Mouse (Mus musculus) erythroid progenitor cell, adult 5-6 weeks (primary cell): ENCODE results near the gene Exoc6. TPM values are rescaled to one million over a fixed set of nuclear protein-coding genes. Genes with fewer than 3 reads are reported as not detected.

ENCODE experiments used
- ATAC-seq: replicated peaks from 2 replicates; pipeline ENCODE4 v1.8.0; 2016; ENCODE audit warnings: moderate number of reproducible peaks, mild to moderate bottlenecking, moderate TSS enrichment, inconsistent platforms; ENCODE audit not compliant: poor library complexity, low FRiP score, severe bottlenecking
- total RNA-seq, 2 experiments: library from RNA; stranded (forward) in 1 of 2; stranded (reverse) in 1 of 2; fragments of 150-400 nt in 1 of 2; fragments of 186-747, 209-891 nt in 1 of 2; gene quantifications; 2 replicates each; pipeline versions ENCODE4 v1.2.3 to v1.2.4; 2015 to 2017; ENCODE audit warnings: low replicate concordance in 2 of 2

Exoc6 gene
- total RNA-seq, 2 experiments from 2014 or later = 32.7 to 39.6 TPM

DNA sequence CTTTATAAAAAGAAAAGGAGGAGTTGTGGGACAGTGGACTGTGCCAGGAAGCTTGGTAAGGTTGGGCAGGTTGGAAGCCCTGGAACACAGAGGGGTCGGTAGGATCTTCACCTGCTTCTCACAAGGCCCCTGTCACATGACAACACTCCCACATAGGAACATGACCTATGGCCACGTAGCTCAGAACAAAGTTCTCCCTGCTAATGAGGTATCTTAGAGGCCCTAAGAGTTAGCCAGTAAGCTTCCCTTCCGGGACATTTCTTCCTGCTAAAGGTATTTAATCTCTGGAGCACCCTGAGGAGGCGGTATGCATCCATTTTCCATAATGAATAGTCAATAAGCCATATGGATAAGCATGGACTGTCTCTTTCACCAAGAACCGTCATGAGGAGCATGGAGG lies 119.3 kb downstream of the Exoc6 start:
- ATAC-seq = no peak

DNA sequence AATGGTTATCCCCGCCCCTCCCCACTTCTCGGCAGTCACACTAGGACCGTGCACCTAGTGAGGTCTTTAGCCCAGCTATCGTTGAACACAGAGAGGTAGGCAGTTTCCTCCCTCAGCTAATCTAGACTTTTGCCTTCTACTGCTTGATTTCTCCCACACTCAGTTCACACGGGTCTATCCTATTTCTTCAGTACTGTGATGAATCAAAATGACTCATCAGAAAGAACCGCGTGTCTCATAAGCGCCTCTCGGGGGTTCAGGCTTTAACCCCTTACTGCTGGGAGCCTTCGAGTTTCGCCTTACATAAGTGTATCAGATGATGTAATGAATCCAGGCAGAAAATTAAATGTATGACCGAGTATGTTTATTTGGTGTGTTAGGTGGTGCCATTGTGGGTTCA lies 123.2 kb downstream of the Exoc6 start:
- ATAC-seq = no peak

DNA sequence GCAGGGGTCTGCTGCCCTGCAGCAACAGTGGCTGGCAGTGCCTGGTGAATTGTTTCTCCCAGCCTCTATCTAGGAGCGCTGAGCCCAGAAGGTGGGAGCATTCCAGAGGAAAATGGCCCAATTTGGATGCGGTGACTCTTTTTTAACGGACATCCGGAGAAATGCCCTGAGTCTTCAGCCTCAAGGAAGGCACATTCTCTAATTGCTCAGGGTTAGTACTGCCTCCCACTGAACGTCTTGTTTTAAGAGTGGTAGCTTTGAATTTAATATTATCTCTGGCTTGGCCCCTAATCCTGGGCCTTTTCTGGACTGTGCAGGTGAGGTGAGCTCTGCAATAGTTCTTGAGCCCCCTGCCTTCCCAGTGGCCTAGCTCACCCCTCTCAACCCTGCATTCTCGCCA lies 135.1 kb downstream of the Exoc6 start, which contains the start of gene Cyp26c1:
Cyp26c1 (plus strand) TSS at position 301 of the 400 bp plus-strand sequence.
- no peak for ATAC-seq

DNA sequence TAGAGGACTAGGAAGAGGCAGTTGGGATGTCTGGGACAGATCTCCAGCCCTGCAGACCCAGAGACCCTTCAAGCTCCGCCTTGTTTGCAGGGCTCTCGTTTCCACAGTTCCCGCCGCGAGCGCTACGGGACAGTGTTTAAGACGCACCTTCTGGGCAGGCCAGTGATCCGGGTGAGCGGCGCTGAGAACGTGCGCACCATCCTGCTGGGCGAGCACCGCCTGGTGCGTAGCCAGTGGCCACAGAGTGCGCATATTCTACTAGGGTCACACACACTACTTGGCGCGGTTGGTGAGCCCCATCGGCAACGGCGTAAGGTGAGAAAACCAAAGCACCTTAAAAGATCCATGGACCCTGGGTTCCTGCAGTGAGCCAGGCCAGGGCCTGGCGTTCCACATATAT lies 136.1 kb downstream of the Exoc6 start:
- no peak for ATAC-seq

DNA sequence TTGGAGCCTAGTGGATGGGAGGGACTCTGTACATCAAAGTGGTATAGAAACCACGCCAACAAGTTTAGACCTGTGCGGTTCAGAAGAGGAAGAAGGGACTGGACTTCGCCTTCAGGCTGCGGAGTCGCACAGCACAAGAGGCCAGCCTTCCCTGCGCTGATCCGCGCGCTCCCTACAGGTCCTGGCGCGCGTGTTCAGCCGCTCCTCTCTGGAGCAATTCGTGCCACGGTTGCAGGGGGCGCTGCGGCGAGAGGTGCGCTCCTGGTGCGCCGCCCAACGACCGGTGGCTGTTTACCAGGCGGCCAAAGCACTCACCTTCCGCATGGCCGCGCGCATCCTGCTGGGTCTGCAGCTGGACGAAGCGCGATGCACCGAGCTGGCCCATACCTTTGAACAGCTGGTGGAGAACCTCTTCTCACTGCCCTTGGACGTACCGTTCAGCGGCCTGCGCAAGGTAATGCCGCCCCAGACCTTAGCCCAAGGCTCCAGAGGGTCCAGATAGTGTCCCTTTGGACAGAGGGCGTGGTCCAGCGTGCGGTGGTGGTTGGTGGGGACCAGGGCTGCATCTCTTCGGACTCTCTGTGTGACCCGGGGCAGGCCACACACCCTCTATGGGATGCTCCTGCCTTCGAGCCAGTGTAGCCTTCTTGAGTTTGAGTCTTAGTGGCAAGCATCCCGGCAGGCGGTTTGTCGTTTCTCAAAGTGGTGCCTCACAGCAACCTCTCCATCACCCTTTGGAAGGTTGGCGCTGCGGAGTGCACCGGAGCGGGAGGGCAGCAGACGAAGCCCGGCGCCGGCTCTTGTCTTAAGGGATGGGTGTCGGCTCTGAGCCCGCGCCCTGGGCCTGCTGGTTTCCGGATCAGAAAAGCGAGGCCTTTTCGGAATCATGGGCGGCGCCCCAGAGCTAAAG lies 137.0 kb downstream of the Exoc6 start:
- ATAC-seq = no peak

DNA sequence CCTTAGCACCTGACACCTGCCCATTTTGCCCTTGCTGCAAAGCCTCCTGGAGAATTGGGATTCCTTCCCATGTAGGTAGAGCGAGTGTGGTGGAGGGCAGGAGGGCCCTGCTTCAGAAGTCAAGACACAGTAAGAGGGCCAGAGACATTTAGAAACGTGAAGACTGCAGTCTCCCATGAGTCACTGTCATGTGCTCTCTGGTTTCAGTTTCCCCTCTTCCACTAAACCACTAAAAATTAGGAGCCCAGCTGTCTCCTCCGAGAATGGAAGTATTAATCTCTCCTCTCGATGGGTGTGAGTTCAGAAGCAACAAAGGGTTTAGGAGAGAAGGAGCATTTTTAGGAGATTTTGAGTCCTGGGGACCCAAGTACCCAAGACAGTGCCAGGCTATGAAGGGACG lies 139.3 kb downstream of the Exoc6 start:
- no peak for ATAC-seq

DNA sequence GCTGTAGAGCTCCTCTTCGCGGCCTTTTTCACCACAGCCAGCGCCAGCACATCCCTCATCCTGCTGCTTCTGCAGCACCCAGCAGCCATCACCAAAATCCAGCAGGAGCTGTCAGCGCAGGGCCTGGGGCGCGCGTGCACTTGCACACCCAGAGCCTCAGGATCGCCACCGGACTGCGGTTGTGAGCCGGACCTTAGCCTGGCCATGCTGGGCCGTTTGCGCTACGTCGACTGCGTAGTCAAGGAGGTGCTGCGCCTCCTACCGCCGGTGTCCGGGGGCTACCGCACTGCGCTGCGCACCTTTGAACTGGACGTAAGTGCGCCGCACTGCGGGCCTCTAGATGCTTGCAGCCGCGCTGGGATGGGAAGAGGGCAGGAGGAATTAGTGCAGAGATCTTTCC lies 140.5 kb downstream of the Exoc6 start:
- ATAC-seq = no peak

DNA sequence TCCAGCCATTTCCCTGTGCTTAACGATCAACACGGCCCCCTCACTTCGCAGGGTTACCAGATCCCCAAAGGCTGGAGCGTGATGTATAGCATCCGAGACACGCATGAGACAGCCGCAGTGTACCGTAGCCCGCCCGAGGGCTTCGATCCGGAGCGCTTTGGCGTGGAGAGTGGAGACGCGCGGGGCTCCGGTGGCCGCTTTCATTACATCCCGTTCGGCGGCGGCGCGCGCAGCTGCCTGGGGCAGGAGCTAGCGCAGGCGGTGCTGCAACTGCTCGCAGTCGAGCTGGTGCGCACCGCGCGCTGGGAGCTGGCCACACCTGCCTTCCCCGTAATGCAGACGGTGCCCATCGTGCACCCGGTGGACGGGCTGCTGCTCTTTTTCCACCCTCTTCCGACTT lies 142.7 kb downstream of the Exoc6 start:
- no peak for ATAC-seq

DNA sequence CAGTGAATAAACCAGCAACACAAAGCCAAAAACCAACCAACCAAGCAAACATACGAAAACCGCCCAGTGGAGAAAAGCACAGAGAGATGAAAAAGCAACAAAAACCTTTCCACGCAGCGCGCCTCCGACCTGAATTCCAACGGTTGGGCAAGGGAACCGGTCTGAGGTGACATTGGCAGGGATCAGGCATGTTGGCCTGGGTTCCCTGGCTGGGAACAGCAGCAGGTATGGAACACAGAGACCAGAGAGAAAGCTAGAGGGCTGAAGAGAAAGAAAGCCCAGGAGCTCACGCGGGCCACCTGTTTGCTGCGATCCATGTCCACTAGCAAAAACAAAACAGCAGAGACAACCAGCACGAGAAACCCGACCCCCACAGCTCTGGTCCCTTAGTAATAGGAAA lies 144.9 kb downstream of the Exoc6 start:
- no peak for ATAC-seq

DNA sequence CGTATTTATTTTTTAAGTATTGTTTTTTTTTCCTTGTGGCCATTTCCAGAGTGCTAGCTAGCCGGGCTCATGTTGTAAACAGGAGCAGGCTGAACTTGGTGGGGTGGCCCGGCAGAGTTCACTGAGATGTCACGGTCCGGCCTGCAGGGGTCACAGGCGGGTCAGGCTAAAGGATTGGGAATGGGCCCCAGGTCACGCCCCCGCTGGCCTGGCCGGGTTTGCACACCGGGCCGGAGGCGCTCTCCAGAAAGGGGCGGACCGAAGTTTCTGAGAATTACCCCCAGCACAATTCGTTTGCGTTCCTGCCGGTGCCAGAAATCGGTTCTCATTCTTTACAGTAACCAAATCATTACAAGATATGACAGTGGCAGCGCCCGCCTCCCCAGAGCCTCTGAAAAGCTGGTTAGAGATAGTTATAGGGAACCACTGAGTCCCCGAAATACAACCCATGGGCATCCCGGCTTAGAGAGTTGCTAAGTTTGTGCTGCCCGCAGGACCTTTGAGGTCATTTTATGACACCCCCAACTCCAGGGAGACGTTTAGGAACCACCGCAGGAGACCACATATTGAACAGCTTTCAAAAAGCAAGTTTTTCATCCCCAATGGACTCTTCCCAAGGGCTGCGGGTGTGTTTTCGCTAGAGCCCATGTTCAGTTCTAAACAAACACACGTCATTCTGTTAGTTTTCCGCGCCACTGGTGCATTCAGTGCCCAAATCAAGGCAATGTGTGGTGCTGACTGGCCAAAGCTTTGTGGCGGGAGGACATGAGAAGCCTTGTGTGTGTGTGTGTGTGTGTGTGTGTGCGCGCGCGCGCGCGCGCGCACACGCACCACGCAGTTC lies 145.8 kb downstream of the Exoc6 start:
- ATAC-seq = no peak

DNA sequence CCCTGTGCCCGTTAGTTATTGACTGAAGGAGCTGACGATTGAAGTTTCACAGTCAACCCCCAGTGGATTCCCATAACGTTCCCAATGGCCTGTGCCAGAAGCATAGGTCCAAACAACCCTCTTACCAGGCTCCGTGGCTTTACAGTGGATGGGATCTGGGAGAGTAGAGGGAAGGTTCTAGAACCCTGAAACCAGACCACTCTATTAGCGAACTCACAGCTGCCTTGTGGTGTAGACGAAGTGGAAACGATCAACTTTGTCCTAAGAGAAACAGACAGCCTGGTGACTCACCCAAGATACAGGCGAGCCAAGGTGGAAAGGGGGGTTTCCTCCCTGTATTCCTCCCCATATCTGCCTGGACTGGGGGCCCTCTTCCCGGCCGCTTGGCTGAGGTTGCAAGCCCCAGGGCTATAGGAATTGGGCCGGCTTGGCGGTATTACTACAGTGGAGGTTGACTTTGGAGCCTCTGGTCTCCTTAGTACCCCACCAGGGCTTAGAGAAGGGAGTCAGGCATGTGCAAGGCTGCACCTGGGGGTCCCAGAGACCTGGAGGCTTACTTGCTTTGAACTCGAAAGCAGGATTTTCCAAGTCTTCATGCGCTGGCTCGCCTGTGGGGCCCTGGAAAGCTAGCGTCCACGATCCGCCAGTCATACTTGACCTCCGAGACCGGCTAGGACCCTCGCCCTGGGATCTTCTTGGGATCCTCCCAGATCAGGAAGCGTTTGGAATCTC lies 146.6 kb downstream of the Exoc6 start:
- no peak for ATAC-seq

DNA sequence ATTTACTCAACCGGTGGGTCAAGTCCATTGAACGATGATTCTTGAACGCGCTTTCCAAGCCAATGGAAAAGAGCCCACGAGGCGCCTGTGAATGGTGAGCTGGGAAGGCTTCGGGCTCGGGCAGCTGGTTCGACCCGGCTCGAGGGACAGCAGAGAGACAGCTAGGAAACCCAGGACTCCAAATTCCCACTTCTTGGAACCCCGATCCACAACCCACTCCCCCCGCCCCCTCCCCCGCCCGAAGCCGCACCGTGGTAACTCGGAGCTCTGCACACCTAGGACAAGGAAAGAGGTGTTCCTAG lies 147.1 kb downstream of the Exoc6 start:
- 0 out of 2 replicates have a peak, but pooled peaks have one; percentile 25 for ATAC-seq

DNA sequence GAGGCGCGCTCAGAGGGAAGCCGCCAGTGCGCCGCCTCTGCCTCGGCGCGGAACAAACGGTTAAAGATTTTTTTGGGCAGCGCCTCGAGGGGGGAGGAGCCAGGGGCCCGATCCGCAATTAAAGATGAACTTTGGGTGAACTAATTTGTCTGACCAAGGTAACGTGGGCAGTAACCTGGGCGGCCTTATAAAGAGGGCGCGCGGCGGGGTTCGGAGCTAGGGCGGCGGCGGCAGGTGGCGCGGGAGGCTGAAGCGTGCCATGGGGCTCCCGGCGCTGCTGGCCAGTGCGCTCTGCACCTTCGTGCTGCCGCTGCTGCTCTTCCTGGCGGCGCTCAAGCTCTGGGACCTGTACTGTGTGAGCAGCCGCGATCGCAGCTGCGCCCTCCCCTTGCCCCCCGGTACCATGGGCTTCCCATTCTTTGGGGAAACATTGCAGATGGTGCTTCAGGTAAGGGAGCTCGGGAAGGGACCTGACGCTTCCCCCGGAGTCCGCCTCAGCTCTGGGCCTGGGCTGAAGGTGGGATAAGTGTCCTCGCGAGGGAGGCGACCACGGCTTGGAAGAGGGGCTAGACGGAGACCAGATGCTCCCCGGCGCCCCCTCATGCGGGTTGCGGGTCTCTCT lies 147.5 kb downstream of the Exoc6 start, which contains the start of gene Cyp26a1:
Cyp26a1 (plus strand) TSS at position 148 of the 622 bp plus-strand sequence.
- ATAC-seq = no peak

DNA sequence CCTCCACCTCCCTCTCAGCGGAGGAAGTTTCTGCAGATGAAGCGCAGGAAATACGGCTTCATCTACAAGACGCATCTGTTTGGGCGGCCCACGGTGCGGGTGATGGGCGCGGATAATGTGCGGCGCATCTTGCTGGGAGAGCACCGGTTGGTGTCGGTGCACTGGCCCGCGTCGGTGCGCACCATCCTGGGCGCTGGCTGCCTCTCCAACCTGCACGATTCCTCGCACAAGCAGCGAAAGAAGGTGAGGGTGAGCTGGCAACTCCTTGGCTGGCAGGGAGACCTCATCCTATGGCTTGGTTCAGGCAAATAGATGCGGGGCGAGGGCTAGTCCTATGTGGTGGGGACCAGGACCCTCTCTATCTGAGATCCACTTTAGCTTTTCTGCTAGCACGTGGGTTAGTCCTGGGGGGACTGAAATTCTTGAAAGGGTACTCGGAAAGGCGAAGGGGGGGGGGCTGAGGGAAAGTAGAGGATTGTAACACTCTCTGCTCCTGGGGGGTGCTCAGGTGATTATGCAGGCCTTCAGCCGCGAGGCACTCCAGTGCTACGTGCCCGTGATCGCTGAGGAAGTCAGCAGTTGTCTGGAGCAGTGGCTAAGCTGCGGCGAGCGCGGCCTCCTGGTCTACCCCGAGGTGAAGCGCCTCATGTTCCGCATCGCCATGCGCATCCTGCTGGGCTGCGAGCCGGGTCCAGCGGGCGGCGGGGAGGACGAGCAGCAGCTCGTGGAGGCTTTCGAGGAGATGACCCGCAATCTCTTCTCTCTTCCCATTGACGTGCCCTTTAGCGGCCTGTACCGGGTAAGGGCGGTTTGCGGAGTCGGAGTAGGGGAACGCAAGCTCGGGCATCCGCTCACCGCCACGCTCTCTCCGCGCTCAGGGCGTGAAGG lies 148.3 kb downstream of the Exoc6 start:
- ATAC-seq = no peak

DNA sequence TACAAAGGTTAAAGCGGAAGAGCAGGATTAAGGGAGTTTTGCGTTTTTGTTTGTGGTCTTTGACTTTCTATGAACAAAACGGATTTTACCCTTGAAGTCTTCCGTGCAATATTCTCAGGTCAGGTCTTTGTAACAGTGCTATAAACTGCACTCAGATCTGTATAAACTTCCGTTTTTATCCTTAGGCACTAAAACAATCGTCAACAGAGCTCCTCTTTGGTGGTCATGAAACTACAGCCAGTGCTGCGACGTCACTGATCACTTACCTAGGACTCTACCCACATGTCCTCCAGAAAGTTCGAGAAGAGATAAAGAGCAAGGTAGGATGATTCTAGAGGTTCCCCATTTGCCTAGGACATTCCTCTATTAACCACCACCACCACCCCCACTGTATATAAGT lies 149.5 kb downstream of the Exoc6 start:
- no peak for ATAC-seq

DNA sequence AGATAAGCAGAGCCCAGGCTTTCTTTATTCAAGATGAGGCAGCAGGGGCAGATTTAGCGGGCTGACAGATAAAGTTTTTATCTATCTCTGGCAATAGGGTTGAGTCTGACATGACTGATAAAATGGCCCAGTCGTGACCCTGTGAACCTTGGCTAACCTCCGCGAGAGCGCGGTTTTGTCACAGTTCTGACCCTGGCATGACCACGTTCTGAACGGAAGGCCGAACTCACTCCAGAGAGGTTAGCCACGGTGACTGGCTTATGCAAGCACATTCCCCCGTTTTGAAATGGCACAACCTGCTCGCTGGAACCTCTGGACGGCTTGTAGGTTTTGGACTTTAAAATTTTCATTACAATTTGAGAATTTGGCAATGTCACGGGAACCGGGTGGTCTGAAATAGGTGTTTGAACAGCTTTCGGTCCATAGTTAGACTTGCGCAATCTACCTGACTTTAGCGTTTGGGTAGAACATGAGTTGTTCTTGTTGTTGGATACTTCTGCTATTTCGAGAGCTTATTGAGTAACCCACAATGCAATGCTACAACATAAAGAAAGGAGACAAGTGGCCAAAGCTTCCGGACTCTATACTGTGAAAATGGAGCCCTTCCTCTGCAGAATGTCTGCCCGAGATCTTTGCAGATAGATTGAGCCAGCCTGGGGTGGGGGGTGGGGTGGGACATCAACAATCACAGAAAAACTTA lies 152.3 kb downstream of the Exoc6 start:
- ATAC-seq = no peak

DNA sequence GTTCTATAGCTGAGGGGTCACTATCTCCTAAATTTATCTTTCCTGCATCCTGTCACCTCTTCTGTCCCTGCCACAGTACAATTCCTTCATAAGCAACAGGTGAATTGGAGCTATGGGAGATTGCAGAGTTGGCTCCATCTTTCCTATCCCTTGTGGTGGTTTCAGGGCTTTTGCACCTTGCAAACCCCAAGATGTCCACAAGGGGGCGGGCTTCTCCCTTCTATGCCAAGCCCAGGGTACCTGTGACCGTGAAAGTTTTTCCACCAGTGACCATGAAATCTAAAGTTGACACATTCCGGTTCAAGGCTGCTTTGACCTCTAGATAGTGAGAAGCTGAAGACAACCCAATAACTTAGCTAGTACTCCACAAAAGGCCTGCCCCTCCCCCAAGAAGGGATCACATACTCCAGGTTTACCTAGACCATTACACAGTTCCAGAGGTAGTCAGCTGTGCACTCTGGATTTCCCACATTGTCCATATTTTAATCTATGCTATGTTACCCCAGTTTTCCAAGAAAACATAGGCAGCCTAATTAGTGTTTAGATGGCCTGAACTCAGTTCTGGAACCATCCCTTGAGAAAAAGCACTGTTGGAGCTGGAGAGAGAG lies 153.8 kb downstream of the Exoc6 start:
- ATAC-seq = peak; percentile 70

DNA sequence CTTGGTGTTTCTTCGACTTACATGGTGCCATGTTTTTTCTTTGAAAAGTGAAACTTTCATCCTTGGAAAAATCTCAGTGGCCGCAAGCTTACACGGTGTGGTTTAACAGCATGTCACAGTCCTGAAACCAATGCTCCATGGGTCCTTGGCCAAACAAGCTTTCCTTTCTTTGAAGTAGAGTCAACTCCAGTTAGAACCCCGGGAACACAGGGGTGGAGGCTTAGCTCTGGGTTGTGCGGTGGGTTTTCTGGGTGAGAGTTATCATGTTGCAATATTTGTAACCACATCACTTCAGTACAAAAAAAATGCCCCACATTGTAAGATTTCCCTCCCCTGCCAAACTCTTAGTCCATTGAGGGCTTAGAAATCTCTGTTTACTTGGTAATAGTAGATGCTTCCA lies 155.5 kb downstream of the Exoc6 start:
- no peak for ATAC-seq
